Mouse (Mus musculus) spleen, adult 2 months (tissue): Measurements from ENCODE around the gene Phf5a.

Experiments
- CTCF ChIP-seq: fragments of 200-500 bp; IDR thresholded peaks from 2 replicates; pipeline ENCODE4 v1.5.1; 2011; ENCODE audit warnings: mild to moderate bottlenecking, inconsistent platforms; ENCODE audit not compliant: insufficient read depth, insufficient read length, insufficient replicate concordance; ENCODE audit errors: extremely low read depth
- POLR2A ChIP-seq: fragments of 200-500 bp; IDR thresholded peaks from 2 replicates; pipeline ENCODE4 v1.6.1; 2011; ENCODE audit warnings: low read depth, low read length, inconsistent platforms

DNA sequence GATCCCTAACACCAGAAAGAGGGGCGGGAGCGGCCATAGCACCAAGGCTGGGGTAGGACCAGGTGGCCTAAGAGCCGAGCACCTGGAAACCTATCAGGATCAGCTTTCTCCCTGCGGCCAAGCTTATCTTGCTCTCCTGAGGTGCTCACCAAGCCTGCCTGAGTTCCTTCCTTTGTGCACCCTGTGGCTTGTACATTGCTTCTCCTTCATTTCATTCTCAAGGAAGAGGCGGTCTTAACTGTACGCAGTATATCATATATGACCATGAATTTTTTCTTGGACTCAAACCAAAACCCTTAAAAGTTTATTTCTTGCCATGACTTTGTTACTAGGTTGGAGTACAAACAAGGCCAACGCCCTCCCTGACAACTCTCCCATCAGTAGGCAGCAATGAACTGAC is 7.5 kb downstream of the Phf5a start:
- TF ChIP-seq POLR2A (no peak), CTCF (no peak)
